Mouse (Mus musculus): ENCODE results near the gene Gpx4. TPM values are rescaled to one million over a fixed set of nuclear protein-coding genes. Genes with fewer than 3 reads are reported as not detected.
"Not testable (repeated sequence)": the region's sequence is repeated elsewhere in the genome, so short reads cannot be mapped to it uniquely, and the experiment has no call there.

Gene Gpx4
- total RNA-seq, 2 experiments from 2014 or later: 498 to 566 TPM

DNA sequence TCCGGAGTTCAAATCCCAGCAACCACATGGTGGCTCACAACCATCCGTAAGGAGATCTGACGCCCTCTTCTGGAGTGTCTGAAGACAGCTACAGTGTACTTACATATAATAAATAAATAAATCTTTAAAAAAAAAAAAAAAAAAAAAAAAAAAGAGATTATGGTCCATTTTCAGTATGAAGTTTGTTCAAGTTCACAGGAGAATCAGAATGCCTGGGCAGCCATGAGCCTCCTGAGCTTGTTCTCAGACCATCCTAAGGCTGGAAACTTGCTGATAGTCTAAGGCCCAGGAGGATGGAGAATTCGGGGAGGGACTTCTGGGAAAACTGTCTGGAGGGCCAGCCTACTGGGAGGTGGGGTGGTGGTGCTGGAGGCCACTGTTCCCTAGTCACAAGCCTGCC is 1.6 kb upstream of the Gpx4 start:
- ATAC-seq (replicated peaks; ENCODE audit: low FRiP score, low TSS enrichment, poor library complexity, severe bottlenecking): not testable (repeated sequence)

- no peak for ATAC-seq (replicated peaks; ENCODE audit: low FRiP score, low TSS enrichment, poor library complexity, severe bottlenecking)
Measured at GRCm38 (mm10) chr10:80045766-80046165, 1.2 kb upstream of the Gpx4 start.

GRCm38 (mm10) chr10:80048396-80048795 is 1.4 kb downstream of the Gpx4 start:
- no peak for ATAC-seq (replicated peaks; ENCODE audit: low FRiP score, low TSS enrichment, poor library complexity, severe bottlenecking)

DNA sequence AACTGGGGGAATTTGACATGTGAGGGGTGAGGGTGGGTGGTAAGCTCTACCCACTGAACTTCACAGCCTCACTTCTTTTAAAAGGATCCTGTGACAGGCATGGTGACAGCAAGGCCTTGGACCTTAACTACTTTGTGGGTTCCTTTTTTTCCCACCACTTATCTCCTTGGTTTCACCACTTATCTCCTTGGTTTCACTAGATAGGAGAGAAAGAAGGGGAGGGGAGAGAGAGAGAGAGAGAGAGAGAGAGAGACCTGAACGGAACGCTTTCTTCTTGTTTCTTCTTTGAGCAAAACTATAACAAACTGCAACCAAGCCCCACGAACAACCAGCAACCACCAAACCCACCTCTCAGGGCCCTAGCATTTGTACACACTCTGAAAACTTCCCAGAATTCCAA is 1.9 kb downstream of the Gpx4 start:
- ATAC-seq (replicated peaks; ENCODE audit: low FRiP score, low TSS enrichment, poor library complexity, severe bottlenecking): no peak

GRCm38 (mm10) chr10:80050244-80050643 is 3.3 kb downstream of the Gpx4 start:
- ATAC-seq (replicated peaks; ENCODE audit: low FRiP score, low TSS enrichment, poor library complexity, severe bottlenecking): no peak

- no peak for ATAC-seq (replicated peaks; ENCODE audit: low FRiP score, low TSS enrichment, poor library complexity, severe bottlenecking)
Measured at GRCm38 (mm10) chr10:80050885-80051617, 4.1 kb downstream of the Gpx4 start.

DNA sequence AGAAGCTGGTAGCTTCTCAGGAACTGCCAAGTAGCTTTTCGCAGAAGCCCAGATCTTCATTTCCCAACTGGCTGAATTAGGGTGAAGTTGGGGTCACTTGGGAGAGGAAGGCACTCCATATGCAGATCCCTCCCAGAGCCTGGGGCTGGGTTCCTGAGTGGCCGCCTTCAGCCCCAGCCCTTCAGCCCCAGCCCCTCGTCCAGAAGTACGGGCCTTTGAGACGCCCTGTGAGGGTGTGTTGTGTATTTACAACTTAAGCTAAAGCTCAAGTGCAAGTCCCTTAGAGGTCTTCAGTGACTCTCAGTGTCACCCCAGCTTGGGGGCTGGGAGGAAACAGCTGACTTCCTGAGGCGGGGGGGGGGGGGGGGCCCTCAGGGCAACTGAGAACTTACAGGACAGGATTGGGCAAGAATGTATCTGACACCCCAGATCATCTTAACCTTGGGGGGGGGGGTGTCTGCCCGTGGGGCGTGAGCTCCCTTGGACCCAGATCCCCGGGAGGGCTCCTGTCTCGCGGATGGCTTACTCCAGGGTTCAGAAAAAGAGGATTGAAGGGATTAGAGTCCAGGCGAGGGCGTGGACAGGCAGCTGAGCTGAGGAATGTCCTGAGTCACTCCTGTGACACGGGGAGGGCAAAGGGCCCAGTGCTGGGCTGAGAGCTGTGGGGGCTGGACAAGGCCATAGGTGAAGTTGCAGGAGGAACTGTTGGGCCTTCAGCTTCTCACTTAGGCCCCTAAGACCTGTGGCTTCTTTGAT is 4.8 kb downstream of the Gpx4 start:
- ATAC-seq (replicated peaks; ENCODE audit: low FRiP score, low TSS enrichment, poor library complexity, severe bottlenecking): no peak

- ATAC-seq (replicated peaks; ENCODE audit: low FRiP score, low TSS enrichment, poor library complexity, severe bottlenecking): no peak
Measured at GRCm38 (mm10) chr10:80052374-80052764, 5.4 kb downstream of the Gpx4 start.

- peak; percentile 89 for ATAC-seq (replicated peaks; ENCODE audit: low FRiP score, low TSS enrichment, poor library complexity, severe bottlenecking)
Measured at GRCm38 (mm10) chr10:80053259-80053780, 6.4 kb downstream of the Gpx4 start.

DNA sequence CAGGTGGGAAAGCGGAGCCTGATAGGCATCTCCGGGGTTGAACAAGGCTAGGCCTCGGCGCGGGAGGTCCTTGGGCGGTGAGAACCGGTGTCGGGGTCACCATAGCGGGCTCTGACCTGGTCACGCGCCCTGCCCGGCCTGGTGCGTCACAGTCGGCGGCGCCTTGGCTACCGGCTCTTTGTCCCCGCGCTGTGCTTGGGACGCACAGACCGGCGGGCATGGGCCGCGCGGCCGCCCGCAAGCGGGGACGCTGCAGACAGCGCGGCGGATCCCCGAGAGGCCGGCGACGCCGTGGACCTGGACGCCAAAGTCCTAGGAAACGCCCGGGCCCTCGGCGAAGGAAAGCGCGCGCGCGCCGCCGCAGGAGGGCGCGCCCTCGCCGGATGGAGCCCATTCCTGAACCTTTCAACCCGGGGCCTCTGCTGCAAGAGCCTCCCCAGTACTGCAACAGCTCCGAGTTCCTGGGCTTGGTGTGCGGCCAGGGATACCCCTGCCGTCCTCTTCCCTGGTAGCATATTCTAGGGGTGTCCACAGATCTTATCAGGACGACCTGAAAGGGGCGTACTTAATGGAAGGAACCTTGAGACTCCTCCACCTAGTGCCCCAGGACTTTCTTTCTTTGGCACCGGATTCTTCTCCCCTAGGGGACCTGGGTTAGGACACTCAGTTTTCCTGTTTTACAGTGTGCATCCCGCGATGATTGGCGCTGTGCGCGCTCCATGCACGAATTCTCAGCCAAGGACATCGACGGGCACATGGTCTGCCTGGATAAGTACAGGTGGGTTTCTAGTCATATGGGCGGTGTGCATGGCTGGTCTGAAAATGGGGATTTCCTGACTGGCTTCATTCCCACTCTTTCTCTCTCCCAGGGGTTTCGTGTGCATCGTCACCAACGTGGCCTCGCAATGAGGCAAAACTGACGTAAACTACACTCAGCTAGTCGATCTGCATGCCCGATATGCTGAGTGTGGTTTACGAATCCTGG is 7.2 kb downstream of the Gpx4 start:
- peak; percentile 26; the same call in 1 of the 2 replicates for ATAC-seq (replicated peaks; ENCODE audit: low FRiP score, low TSS enrichment, poor library complexity, severe bottlenecking)

- not testable (repeated sequence) for ATAC-seq (replicated peaks; ENCODE audit: low FRiP score, low TSS enrichment, poor library complexity, severe bottlenecking)
Measured at GRCm38 (mm10) chr10:80054911-80055310, 7.9 kb downstream of the Gpx4 start.

DNA sequence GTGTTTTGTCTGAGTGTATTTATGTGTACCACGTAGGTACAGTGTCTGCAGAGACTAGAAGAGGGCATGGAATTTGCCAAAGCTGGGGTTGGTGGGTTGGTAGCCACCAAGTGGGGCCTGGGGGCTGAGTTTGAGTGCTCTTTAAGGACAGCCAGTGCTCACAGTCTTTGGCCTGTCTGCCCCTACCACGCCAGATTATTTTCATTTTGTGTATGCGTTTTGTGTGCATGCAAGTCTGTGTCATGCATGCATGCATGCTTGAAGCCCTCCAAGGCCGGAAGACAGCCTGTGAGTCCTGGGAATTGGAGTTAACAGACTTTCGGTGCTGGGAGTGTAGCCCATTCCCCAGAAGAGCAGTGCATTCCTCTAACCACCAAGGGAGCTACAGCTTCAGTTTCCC is 8.4 kb downstream of the Gpx4 start:
- no peak for ATAC-seq (replicated peaks; ENCODE audit: low FRiP score, low TSS enrichment, poor library complexity, severe bottlenecking)

DNA sequence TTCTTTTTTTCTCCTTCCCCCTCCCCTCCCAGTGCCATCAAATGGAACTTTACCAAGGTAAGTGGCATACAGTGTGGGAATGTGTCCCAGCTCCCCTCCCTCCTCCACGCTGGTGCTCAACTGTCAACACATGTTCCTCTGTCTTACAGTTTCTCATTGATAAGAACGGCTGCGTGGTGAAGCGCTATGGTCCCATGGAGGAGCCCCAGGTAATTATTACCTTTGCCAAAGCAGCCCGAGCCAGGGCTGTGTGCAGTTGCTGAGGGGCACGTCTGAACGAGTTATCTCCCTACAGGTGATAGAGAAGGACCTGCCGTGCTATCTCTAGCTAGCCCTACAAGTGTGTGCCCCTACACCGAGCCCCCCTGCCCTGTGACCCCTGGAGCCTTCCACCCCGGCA is 8.9 kb downstream of the Gpx4 start:
- no peak for ATAC-seq (replicated peaks; ENCODE audit: low FRiP score, low TSS enrichment, poor library complexity, severe bottlenecking)

GRCm38 (mm10) chr10:80056506-80056905 is 9.5 kb downstream of the Gpx4 start:
- ATAC-seq (replicated peaks; ENCODE audit: low FRiP score, low TSS enrichment, poor library complexity, severe bottlenecking): no peak

GRCm38 (mm10) chr10:80056976-80057682 is 10.2 kb downstream of the Gpx4 start:
- no peak for ATAC-seq (replicated peaks; ENCODE audit: low FRiP score, low TSS enrichment, poor library complexity, severe bottlenecking)

DNA sequence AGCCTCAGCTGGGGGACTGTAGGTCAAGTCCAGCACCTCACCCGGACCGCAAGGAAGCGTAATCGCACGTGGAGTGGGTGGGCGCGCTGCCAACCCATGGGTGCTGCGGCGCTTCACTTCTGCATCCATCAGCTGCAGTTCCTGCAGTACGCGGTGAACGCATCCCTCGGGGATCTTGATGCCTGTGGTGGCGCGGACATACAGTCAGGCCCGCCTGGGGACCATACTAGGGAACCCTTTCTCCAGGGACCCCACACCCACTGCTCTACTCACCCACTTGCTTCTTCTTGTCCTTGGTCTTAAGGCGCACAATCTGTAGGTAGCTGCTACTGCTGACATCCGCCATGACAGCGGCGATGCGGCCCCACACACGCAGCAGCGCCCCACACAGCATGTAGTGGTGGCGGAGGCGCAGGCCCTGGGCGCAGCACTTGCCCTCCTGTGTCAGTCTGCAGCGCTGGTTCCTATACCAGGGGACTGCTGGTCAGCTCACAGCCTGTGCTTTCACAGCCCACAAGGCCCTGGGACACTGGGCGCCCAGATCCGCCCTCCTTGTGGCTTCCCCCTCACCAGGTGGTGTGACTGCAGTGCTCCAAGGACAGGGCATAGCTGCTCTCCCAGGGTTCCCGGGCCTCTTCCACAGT is 10.8 kb downstream of the Gpx4 start:
- no peak for ATAC-seq (replicated peaks; ENCODE audit: low FRiP score, low TSS enrichment, poor library complexity, severe bottlenecking)

DNA sequence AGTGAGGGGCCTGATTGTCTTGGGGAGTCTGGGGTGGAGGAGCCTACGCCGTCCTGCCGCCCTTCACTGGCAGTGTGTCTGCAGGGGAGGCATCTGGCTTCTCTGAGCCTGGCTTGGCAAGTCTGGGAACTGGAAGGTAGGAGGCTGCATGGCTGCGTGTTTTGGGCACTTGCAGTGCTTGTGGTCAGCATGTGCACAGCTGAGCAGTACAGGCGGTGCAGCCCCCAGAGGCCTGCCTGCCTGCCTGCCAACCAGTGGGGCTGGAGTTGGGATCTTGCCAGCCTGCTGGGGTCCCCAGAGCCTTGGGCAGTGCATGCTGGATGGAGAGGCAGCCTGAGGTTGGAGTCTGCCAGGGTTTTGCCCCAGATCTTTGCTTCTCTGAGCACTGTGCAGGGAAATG is 16.1 kb downstream of the Gpx4 start:
- no peak for ATAC-seq (replicated peaks; ENCODE audit: low FRiP score, low TSS enrichment, poor library complexity, severe bottlenecking)

- ATAC-seq (replicated peaks; ENCODE audit: low FRiP score, low TSS enrichment, poor library complexity, severe bottlenecking): no peak
Measured at GRCm38 (mm10) chr10:80063877-80064650, 17.1 kb downstream of the Gpx4 start.
